Mouse (Mus musculus) left cerebral cortex, adult 9 months (tissue): ENCODE measurements around the gene Cdc20.

Source experiments
- DNase-seq, 2 experiments: peaks; one replicate each; pipeline ENCODE4 v3.0.0; 2022; ENCODE audit warnings: low spot score in 2 of 2

Gene Cdc20

GRCm38 (mm10) chr4:118417112-118417797 is 19.9 kb downstream of the Cdc20 start:
- no peak for DNase-seq

- peak; percentile 39 to 52 for DNase-seq
Measured at GRCm38 (mm10) chr4:118416329-118416728, 20.8 kb downstream of the Cdc20 start.

- no peak for DNase-seq
Measured at GRCm38 (mm10) chr4:118415779-118416178, 21.4 kb downstream of the Cdc20 start.

GRCm38 (mm10) chr4:118413553-118413952 is 23.6 kb downstream of the Cdc20 start:
- no peak for DNase-seq

- no peak for DNase-seq
Measured at GRCm38 (mm10) chr4:118410871-118411270, 26.3 kb downstream of the Cdc20 start.

GRCm38 (mm10) chr4:118409142-118409900 is 27.8 kb downstream of the Cdc20 start, which contains the start of the genes Szt2 and Med8:
TSS of gene Szt2 (minus strand) at chr4:118409273.
TSS of gene Med8 (plus strand) at chr4:118409337.
- DNase-seq: peak; percentile 77 to 93

- DNase-seq: no peak
Measured at GRCm38 (mm10) chr4:118402701-118403100, 34.5 kb downstream of the Cdc20 start.

- DNase-seq: no peak
Measured at GRCm38 (mm10) chr4:118401918-118402317, 35.2 kb downstream of the Cdc20 start.

GRCm38 (mm10) chr4:118401421-118401820 is 35.7 kb downstream of the Cdc20 start:
- DNase-seq: no peak

- DNase-seq: no peak
Measured at GRCm38 (mm10) chr4:118398400-118398799, 38.8 kb downstream of the Cdc20 start.

- DNase-seq: no peak
Measured at GRCm38 (mm10) chr4:118396433-118396832, 40.7 kb downstream of the Cdc20 start.

- DNase-seq: no peak
Measured at GRCm38 (mm10) chr4:118395289-118395688, 41.9 kb downstream of the Cdc20 start.

- DNase-seq: no peak
Measured at GRCm38 (mm10) chr4:118394505-118394904, 42.6 kb downstream of the Cdc20 start.

- DNase-seq: no peak
Measured at GRCm38 (mm10) chr4:118390146-118390545, 47.0 kb downstream of the Cdc20 start.

GRCm38 (mm10) chr4:118387316-118387715 is 49.8 kb downstream of the Cdc20 start:
- DNase-seq: no peak

GRCm38 (mm10) chr4:118383271-118383670 is 53.9 kb downstream of the Cdc20 start:
- DNase-seq: no peak
